Mouse (Mus musculus) megakaryocyte, embryonic 14.5 days (primary cell): ENCODE measurements around the gene Crb3.

Experiments used
- FLI1 ChIP-seq: IDR thresholded peaks from 2 replicates; pipeline ENCODE4 v1.6.1; 2012; ENCODE audit warnings: low read length, inconsistent platforms, mixed read lengths
- GATA1 ChIP-seq: IDR thresholded peaks from 3 replicates; pipeline ENCODE4 v1.6.1; 2012; ENCODE audit warnings: mixed read lengths, low read length, inconsistent platforms, borderline replicate concordance

DNA sequence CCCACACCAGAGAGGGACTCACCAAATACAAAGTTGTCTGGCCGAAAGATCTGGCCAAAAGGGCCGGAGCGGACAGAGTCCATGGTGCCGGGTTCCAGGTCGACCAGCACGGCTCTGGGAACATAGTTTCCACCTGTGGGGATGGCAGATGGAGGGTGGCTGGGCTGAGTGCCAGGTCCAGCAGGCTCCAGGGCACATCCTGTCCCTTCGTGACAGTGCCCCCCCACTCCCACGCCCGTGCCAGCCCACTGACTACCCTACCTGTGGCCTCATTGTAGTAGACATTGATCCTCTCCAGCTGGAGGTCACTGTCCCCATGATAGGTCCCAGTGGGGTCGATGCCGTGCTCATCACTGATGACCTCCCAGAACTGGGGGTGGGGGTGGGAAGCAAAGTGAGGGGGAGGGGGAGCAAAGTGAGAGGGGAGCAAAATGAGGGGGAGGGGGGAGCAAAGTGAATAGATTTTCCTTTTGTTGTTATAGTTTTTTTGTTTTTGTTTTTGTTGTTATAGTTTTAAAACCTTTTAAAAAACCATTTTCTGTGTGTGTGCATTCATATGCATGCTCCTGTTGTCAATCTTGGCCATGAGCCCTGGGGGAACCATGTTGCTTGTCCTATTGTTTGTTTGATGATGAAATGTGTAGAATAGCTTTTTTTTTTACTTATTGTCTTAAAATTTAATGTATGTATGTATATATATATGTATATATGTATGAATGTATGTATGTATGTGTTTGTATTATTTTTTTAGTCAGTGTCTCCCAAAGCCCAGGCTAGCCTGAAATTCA, 27.3 kb downstream of the Crb3 start:
- TF ChIP-seq FLI1 (no peak), GATA1 (no peak)
